Mouse (Mus musculus): ENCODE data around the gene Epn1. TPM values are rescaled to one million over a fixed set of nuclear protein-coding genes. Genes with fewer than 3 reads are reported as not detected.

Epn1 gene
- total RNA-seq, 2 experiments from 2014 or later, result 134 to 145 TPM

GRCm38 (mm10) chr7:5092831-5093510 is 12.9 kb downstream of the Epn1 start:
- peak; percentile 25 for DNase-seq

- no peak for DNase-seq
Measured at GRCm38 (mm10) chr7:5098769-5099168, 18.7 kb downstream of the Epn1 start.

GRCm38 (mm10) chr7:5099796-5100195 is 19.8 kb downstream of the Epn1 start:
- no peak for DNase-seq

GRCm38 (mm10) chr7:5101066-5101663 is 21.1 kb downstream of the Epn1 start:
- DNase-seq, result no peak

- DNase-seq, result no peak
Measured at GRCm38 (mm10) chr7:5102564-5102963, 22.5 kb downstream of the Epn1 start.

- no peak for DNase-seq
Measured at GRCm38 (mm10) chr7:5108272-5108671, 28.2 kb downstream of the Epn1 start.

- no peak for DNase-seq
Measured at GRCm38 (mm10) chr7:5109301-5109700, 29.3 kb downstream of the Epn1 start.

- DNase-seq, result no peak
Measured at GRCm38 (mm10) chr7:5112701-5113100, 32.7 kb downstream of the Epn1 start.

GRCm38 (mm10) chr7:5116850-5117249 is 36.8 kb downstream of the Epn1 start, which contains the start of gene Rfpl4:
Rfpl4 (minus strand) TSS chr7:5116950.
- no peak for DNase-seq

GRCm38 (mm10) chr7:5125078-5125477 is 45.0 kb downstream of the Epn1 start:
- no peak for DNase-seq

- DNase-seq, result peak; percentile 59
Measured at GRCm38 (mm10) chr7:5125549-5126406, 45.7 kb downstream of the Epn1 start, which contains the start of gene Rasl2-9. Rasl2-9 (minus strand) TSS chr7:5125950.

Small RNA genes within 50 kb of the gene (microRNA-seq; reads per million reads assigned to microRNA genes)
- gene Gm26217 (ENCODE audit: borderline replicate concordance in 2 of 2), result 0 reads per million in 2 experiments

Other genes starting within 250 kb of the Epn1 start
- not detected for gene Shisa7, start 235.5 kb upstream of the Epn1 start, total RNA-seq (2021)
- 1 to 10 TPM; 4.3 to 4.5 TPM for gene Isoc2b, start 210.0 kb upstream of the Epn1 start, total RNA-seq (2021)
- gene Isoc2a, start 203.1 kb upstream of the Epn1 start, total RNA-seq (2021), result 10 to 100 TPM; 21.4 to 24.3 TPM
- under 1 TPM; 0.21 to 0.36 TPM for gene Gm36210, start 173.7 kb upstream of the Epn1 start, total RNA-seq (2021)
- gene Zfp628, start 165.0 kb upstream of the Epn1 start, total RNA-seq (2021), result 1 to 10 TPM; 6.8 to 8.3 TPM
- 1 to 10 TPM; 3.7 to 5.2 TPM for gene Nat14, start 158.2 kb upstream of the Epn1 start, total RNA-seq (2021)
- 10 to 100 TPM; 10.1 to 11.6 TPM for gene Ssc5d, start 154.4 kb upstream of the Epn1 start, total RNA-seq (2021)
- gene Sbk2, start 115.8 kb upstream of the Epn1 start, total RNA-seq (2021), result 10 to 100 TPM; 29.0 to 60.0 TPM
- 1 to 10 TPM in 1 of 2 experiments, under 1 TPM in 1; 0.49 to 3.1 TPM for gene Sbk3, start 109.1 kb upstream of the Epn1 start, total RNA-seq (2021)
- 10 to 100 TPM; 10.2 to 14.9 TPM for gene Zfp579, start 84.1 kb upstream of the Epn1 start, total RNA-seq (2021)
- gene Zfp524, start 65.8 kb upstream of the Epn1 start, total RNA-seq (2021), result 1 to 10 TPM; 7.1 to 8.7 TPM
- 10 to 100 TPM; 17.7 to 18.2 TPM for gene Fiz1, start 65.5 kb upstream of the Epn1 start, total RNA-seq (2021)
- gene Gm44973, start 64.7 kb upstream of the Epn1 start, total RNA-seq (2021), result not detected
- gene Zfp865, start 59.9 kb upstream of the Epn1 start, total RNA-seq (2021), result 10 to 100 TPM; 10.8 to 12.1 TPM
- gene Ccdc106, start 59.7 kb upstream of the Epn1 start, total RNA-seq (2021), result not detected
- not detected for gene 4632433K11Rik, start 46.1 kb upstream of the Epn1 start, total RNA-seq (2021)
- gene Zfp784, start 41.8 kb upstream of the Epn1 start, total RNA-seq (2021), result 1 to 10 TPM; 2.6 to 3.4 TPM
- 1 to 10 TPM; 2.9 to 3.2 TPM for gene Zfp580, start 28.7 kb upstream of the Epn1 start, total RNA-seq (2021)
- gene U2af2, start 18.1 kb upstream of the Epn1 start, total RNA-seq (2021), result 10 to 100 TPM; 43.1 to 45.2 TPM
- gene Rfpl4, start 36.7 kb downstream of the Epn1 start, total RNA-seq (2021), result not detected
- gene Rasl2-9, start 45.7 kb downstream of the Epn1 start, total RNA-seq (2021), result 1 to 10 TPM; 2.8 to 3.0 TPM
- not detected for gene Vmn1r55, start 69.4 kb downstream of the Epn1 start, total RNA-seq (2021)
- not detected for gene Vmn1r56, start 116.5 kb downstream of the Epn1 start, total RNA-seq (2021)
- not detected for gene Vmn1r57, start 138.3 kb downstream of the Epn1 start, total RNA-seq (2021)